Mouse (Mus musculus): ENCODE results near the gene Olfr954.

The Olfr954 gene

GRCm38 (mm10) chr9:39456401-39456800, at the start of gene Olfr954:
Olfr954 (plus strand) TSS chr9:39456701.
- no peak for DNase-seq (ENCODE audit: low spot score)

GRCm38 (mm10) chr9:39427048-39427447, 29.5 kb upstream of the Olfr954 start, which contains the start of gene Olfr952:
Olfr952 (minus strand) TSS chr9:39427148.
- no peak for DNase-seq (ENCODE audit: low spot score)

- DNase-seq (ENCODE audit: low spot score): no peak
Observed at GRCm38 (mm10) chr9:39471844-39472243, 15.3 kb downstream of the Olfr954 start, which contains the start of gene Olfr955. Olfr955 (minus strand) TSS chr9:39471944.

GRCm38 (mm10) chr9:39493895-39494294, 37.4 kb downstream of the Olfr954 start, which contains the start of gene Olfr44:
Olfr44 (minus strand) TSS chr9:39493995.
- DNase-seq (ENCODE audit: low spot score): no peak

- DNase-seq (ENCODE audit: low spot score): peak; percentile 4
Observed at GRCm38 (mm10) chr9:39508998-39509397, 52.5 kb downstream of the Olfr954 start.

- no peak for DNase-seq (ENCODE audit: low spot score)
Observed at GRCm38 (mm10) chr9:39509412-39509811, 52.9 kb downstream of the Olfr954 start.

Data from ovary, postnatal 36 days (tissue).